Mouse (Mus musculus): ENCODE measurements at regions not wholly inside any gene's neighbourhood (a gene's known extent, or its start where the extent isn't known, plus 50 kb on each side); places are given as distances from the start of the nearest gene placed in this dataset.

DNA sequence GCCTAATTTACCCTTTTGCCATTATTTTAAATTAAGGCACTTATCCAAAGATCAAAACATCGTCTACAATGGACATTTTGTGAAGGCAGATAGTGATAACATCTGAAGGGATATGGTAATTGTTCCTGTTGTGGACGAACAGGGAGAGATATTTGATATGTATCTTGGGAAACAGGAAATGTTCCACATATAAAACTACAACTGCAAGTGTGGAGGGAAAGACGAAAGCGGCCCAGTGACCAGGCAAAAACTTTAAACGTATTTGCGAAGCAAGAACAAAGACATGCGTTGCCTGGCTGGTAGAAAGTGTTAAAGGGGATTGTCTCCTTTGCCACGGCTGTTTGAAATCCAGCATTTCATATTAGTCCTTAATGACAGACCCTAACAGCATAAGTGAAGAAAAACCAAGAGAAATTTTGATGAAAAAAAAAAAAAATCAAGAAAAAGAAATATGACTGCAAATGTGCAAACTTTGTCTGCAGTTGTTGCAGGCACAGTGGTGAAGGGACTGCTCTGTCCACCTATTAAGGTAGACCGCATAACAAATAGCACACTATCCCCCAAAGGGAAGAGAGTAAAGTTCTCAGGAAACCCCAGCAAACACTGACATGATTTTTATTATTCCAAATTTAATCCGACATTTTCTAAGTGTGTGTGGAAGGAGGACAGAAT lies 431.2 kb upstream of the Ccnh start:
- no peak for DNase-seq (ENCODE audit: extremely low spot score in 1 of 2, low spot score in 1 of 2)

DNA sequence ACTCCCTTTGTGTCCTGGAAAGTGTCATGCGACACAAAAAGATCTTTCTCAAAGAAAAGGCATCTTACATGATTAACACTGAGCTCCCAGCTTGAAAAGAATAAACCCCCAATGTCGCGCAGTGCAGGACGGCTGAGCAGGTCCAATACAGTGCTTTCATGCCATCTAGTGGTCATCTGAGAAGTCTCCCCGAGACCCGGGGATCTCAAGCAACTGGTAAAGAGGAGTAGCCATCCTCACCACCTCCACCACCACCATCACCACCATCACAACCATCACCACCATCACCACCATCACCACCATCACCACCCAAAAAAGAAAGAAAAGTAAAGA lies 430.7 kb upstream of the Ccnh start:
- DNase-seq (ENCODE audit: extremely low spot score in 1 of 2, low spot score in 1 of 2), result peak; percentile 93 to 97

DNA sequence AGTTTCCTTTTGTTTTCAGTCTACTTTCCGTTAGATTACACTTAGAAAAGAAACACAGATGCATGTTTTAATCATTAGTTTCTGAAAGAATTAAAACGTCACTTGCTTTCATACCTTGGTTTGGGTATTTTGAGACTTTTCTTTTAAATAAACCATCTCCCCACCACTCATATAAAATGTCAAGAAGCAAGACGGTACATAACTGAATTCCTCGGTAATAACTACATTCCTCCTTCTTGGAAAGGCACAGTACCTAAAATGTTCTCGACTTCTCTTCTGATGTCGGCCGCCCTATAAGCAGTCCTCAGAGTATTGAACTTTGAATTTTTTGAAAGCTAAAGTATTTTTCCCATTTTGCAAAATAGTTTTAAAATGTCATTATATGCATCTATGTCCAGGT lies 430.1 kb upstream of the Ccnh start:
- DNase-seq (ENCODE audit: extremely low spot score in 1 of 2, low spot score in 1 of 2), result peak in 1 of 2 experiments; percentile 42

DNA sequence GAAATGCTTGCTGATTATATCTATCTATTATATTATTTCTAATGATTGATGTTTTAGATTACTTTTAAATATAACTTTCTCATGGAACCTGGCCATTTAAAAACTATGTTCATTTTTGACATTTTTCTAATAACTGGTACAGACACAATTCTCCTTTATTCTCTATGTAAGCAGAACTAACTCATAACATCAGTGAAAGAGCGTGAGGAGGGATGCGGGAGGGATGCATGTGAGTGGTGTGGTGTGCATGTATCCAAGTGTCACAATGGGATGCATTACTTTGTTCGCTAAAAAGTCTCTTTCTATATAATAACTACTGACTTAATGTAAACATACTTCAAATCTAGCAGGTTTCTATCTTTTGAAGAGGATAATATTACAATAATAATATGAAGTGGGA lies 428.7 kb upstream of the Ccnh start:
- no peak for DNase-seq (ENCODE audit: extremely low spot score in 1 of 2, low spot score in 1 of 2)

DNA sequence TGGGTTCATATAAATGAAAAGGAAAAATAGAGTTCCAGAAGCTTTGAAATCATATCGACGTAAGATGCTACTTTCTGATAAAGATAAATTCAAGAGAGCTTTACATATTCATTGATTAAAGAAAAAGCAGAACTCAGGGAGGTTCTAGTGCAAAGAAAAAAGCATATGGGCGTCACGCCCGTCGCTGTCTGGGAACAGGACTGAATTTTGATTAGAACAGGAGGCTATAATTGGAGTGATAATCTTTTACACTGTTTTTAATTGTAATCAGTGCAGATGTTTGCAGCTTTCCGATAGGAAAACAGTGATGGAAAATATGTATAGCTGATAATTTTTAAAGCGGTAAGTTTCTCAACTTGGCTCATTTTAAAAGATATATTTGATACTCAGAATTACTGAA lies 428.2 kb upstream of the Ccnh start:
- DNase-seq (ENCODE audit: extremely low spot score in 1 of 2, low spot score in 1 of 2), result peak in 1 of 2 experiments; percentile 57

DNA sequence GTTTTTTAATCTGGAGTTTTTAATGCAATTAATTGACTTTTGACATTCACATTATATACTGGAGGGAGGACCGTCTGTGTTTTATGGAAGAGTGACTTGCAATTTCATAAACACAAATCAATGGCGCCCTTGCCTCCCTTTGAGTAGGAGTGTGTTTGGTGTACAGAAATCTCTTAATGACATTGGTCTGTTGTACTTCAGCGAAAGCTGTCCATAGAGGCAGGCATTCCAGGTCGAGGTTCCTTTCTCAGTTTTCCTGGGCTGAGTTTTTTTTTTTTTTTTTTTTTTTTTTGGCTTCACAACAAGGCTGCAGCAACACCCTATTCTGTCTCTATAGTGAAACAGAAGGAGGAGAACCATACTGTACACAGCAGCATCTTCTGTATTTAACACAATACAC lies 427.4 kb upstream of the Ccnh start:
- DNase-seq (ENCODE audit: extremely low spot score in 1 of 2, low spot score in 1 of 2), result no peak

DNA sequence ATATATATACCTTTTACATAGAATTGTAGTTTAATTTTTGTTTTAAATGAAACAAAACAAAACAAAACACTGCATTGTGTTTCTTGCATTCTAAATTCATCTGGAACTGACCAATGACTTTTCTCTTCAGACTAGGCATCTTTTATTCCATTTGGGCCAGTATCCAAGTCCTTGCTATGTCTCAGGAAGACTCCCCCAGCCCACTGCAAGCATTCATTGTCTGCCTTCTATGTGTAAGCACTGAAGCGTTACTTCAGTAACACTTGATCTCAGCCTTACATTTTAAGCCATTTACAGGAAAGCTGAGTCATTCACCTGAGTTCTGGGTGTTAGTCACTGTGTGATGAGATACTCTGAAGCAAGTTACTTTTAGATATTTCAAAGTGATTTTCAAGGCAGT lies 425.3 kb upstream of the Ccnh start:
- no peak for DNase-seq (ENCODE audit: extremely low spot score in 1 of 2, low spot score in 1 of 2)

DNA sequence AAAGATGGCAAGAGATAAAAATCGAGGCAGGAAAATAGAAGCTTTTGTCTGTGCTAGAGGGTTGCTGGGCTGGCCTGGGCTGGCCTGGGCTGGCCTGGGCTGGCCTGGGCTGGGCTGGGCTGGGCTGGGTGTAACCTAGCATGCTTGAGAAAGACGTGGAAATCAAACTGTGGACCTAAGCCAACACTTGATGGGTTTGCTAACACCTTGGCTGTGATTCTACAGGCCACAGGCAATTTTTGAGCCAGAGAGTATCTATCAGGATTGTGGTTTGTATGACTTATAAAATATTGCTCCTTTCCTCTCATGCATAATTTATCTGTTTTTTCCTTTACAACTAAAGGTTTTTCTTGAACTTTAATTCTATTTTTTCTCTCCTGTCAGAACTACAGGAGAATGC lies 417.3 kb upstream of the Ccnh start:
- DNase-seq (ENCODE audit: extremely low spot score in 1 of 2, low spot score in 1 of 2), result no peak

DNA sequence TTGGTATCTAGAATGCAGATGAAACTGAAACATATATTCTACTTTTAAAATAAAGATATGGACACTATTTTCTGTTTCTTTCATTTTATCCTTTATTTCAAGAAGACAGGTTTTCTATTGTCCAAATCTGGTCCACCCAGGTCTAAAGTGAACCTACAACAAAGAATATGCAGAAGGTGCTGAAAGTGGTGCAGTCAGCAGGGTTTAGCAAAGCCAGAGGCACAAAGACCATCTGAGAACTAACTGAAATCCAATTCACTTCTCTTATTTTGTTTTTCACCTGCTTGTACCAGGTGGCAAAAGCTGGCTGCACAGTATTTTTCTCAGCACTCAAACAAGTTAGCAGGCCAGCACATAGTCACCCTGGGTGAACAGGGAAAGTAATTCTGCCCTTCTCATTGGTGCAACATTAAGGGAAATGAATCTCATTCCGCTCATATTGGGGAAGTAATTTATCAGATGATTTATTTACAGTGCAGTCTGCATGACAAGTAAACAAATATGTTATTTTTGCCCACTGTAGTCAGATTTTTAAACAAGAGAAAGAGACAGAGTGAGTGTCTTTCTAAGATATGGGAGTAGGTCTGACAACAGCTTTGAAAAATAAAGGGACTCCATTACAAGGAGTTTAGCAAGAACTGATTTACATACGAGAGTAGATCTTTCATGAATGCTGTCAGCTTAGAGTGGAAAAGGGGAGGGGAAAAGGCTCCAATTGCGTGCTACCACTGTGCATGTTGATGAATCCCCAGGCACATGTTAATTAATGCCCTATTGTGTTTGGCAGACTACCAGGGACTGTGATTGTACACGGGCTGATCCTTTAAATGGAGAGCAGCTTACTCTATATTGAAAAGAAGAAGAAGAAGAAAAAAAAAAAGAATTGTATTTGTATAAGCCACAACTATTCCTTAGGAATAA lies 405.9 kb upstream of the Ccnh start:
- DNase-seq (ENCODE audit: extremely low spot score in 1 of 2, low spot score in 1 of 2), result no peak

DNA sequence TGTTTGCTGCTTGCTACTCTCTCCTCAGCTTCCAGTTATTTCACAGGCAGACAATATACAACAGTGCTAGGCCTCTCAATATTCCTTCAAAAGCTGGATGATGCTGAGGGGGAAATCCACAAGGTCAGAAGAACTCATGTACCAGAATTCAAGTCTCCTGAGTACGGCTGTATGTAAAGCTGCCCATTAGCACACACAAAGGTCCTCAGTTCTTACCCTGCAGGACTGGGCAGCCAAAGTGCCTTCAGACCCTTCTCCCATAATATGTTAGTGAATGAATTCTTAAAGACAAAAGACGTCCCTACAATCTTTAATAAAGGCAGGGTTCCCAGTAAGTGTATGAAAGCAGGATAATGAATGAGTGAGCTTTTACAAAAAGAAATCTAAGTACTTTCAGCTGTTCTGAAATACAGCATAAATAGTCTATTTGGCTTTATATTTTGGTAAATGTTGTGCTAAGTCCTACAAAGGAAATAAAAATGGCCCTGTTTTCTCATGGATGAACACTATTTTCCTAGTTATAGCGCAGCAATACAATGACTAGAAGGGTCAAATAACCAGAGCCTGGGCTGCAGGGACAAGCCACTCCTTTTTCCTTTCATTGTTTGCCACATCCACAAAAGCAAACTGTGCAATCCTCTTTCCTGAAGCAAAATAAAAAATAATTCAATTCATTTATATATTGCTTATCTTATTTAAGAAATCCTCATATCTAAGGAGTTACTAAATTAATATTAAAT lies 384.8 kb upstream of the Ccnh start:
- DNase-seq (ENCODE audit: extremely low spot score in 1 of 2, low spot score in 1 of 2), result no peak

DNA sequence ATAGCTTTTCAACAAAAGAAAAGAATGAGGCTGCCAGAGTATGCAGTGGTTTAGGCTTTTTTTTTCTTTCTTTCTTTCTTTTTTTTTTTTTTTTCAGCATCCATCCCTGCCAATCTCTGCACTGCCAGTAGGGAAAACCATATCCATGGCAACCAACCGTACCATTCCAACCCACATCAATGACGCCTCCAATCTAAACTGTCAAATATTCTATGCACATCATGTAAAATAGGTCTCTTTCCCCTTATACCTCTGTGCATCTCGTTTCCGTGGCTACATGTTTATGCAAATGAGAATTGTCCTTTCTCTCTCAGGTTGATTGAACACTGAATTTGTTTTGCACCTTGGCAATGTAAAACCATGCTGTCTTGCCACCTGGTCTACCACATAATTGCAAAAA lies 384.0 kb upstream of the Ccnh start:
- DNase-seq (ENCODE audit: extremely low spot score in 1 of 2, low spot score in 1 of 2), result peak; percentile 13 to 39

DNA sequence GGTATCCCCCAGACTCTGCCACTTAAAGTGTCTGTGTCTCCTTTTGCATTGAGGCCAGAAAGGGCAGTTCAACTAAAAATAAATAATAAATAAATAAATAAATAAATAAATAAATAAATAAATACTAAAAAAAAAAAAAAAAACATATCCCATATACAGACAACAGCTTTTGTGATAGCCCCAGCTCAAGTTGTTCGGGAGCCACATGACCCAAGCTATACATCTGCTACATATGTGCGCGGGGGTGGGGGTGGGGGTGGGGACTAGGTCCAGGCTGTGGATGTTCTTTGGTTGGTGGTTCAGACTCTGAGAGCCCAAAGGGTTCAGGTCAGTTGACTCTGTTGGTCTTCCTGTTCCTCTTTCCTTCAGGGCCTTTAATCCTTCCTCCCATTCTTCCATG lies 379.6 kb upstream of the Ccnh start:
- DNase-seq (ENCODE audit: extremely low spot score in 1 of 2, low spot score in 1 of 2), result no peak
